Mouse (Mus musculus): ENCODE results near the gene Gsta4.

Gene Gsta4

DNA sequence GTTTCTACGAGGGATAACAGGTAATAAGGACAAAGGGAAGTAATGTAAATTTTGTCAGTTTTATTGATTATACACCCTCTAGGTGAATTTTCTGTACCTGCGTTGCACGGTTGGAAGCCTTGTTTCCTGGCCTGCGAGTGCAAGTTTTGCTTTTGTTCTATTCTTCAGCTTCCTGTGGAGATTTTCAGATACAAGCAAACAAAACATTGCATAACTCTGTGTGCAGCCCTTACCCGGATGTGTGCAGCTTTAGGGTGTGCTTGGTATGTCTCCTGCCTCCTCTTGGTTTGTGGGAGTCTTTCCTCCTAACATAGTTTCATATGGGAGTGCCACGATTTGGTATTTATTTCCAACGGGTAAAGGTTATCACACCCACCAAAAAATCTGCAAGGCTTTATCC lies 5.7 kb upstream of the Gsta4 start:
- DNase-seq (ENCODE audit: inconsistent age in 2 of 2, low spot score in 1 of 2), result no peak

GRCm38 (mm10) chr9:78178197-78178596 lies 4.4 kb upstream of the Gsta4 start:
- no peak for DNase-seq (ENCODE audit: inconsistent age in 2 of 2, low spot score in 1 of 2)

DNA sequence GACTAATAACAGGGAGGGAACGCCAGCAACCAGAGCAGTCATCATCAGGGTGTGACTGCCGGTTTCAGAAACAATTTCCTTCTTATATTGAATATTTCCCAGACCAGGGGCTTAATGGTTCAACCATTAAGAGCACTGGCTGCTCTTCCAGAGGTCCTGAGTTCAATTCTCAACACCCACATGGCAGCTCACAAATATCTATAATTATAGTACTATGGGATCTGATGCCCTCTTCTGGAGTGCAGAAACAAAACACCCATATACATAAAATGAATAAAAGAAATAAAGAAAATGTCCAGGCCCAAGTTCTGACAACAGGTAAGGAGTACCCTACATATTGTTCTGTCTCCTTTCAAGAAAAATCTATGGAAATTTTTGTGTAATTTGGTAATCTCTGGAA lies 3.5 kb upstream of the Gsta4 start:
- no peak for DNase-seq (ENCODE audit: inconsistent age in 2 of 2, low spot score in 1 of 2)

GRCm38 (mm10) chr9:78185686-78186085 lies 3.1 kb downstream of the Gsta4 start:
- DNase-seq (ENCODE audit: inconsistent age in 2 of 2, low spot score in 1 of 2), result no peak

GRCm38 (mm10) chr9:78188910-78189309 lies 6.3 kb downstream of the Gsta4 start:
- DNase-seq (ENCODE audit: inconsistent age in 2 of 2, low spot score in 1 of 2), result no peak

GRCm38 (mm10) chr9:78190651-78191634 lies 8.4 kb downstream of the Gsta4 start:
- DNase-seq (ENCODE audit: inconsistent age in 2 of 2, low spot score in 1 of 2), result peak in 1 of 2 experiments; percentile 54

DNA sequence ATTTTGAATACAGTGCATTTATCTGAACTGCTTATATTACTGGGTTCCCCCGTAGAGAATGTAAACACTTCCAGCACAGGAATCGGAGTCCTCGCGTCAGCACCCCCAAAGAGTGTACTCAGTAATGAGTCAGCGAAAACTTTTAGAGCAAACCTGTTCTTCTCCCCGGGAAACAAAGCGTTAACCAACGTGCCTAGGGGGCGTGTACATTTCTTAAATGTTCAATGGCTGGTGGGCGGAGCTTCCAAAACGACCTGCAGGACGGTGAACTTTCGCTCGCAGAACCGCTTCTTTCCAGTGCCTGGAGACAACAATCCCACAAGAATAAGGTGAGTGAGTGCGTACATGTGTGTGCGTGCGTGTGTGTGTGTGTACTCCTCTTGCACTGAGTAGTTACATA lies 9.2 kb downstream of the Gsta4 start:
- DNase-seq (ENCODE audit: inconsistent age in 2 of 2, low spot score in 1 of 2), result peak; percentile 73 to 88

DNA sequence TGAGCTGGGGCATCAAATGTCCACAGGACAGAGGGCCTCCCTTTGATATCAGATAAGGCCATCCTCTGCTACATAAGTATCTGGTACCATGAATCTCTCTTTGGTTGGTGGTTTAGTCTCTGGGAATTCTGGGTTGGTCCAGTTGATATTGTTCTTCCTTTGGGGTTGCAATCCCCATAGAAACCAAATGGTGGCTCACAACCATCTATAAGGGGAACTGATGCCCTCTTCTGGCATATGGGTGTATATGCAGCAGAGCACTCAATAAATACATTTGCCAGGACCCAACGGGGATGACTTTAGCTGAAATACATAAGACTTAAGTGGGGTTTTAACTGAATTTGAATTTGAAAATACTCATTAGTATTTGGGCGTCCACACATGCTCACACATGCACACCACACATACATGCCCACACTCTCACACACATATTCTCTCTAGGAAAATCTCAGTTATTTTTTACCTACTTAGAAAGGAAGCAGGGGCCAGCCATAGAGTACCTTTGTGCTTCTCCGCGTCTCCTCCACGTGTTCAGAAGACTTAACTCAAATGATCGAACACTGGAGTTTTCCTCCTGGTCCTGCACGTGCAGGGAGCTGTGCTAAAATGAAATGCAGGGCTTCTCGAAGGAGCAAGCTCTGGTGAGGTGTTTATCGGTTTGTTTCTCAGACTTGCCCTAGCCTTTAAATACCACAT lies 11.5 kb downstream of the Gsta4 start:
- DNase-seq (ENCODE audit: inconsistent age in 2 of 2, low spot score in 1 of 2), result peak; percentile 45 to 86

DNA sequence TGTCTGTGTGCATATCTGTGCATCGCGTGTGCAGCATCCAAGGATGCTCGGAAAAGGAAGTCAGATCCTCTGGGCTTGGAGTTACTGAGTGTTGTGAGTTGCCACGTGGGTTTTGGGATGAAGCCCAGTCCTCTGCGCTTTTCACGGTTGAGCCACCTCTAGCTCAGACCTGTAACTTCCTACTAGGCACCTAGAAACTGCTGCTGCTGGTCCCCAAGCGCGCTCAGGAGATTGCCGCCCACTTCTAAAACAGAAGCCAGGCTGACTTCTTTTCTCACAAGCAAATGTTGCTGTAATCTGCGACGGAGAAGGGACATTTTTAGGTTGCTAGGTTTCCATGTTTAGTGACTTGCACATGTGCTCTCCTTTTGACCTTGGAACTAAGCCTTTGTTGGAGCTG lies 12.5 kb downstream of the Gsta4 start:
- DNase-seq (ENCODE audit: inconsistent age in 2 of 2, low spot score in 1 of 2), result no peak

- DNase-seq (ENCODE audit: inconsistent age in 2 of 2, low spot score in 1 of 2), result no peak
Measured at GRCm38 (mm10) chr9:78197801-78198200, 15.2 kb downstream of the Gsta4 start.

DNA sequence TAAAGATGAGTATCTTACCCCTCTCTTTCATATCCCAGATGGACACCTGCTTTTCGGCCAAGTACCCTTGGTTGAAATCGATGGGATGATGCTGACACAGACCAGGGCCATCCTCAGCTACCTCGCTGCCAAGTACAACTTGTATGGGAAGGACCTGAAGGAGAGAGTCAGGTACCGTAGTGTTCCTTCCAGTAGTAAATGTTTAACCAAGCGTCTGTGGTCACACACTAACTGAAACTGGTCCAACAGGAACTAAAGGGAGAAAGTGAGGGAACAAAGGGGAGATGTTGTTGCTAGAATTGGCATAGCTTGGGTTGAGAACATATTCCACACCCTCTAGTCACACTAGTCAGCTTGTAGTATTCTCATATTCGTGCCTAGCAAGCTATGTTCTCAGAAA lies 21.6 kb downstream of the Gsta4 start:
- no peak for DNase-seq (ENCODE audit: inconsistent age in 2 of 2, low spot score in 1 of 2)

DNA sequence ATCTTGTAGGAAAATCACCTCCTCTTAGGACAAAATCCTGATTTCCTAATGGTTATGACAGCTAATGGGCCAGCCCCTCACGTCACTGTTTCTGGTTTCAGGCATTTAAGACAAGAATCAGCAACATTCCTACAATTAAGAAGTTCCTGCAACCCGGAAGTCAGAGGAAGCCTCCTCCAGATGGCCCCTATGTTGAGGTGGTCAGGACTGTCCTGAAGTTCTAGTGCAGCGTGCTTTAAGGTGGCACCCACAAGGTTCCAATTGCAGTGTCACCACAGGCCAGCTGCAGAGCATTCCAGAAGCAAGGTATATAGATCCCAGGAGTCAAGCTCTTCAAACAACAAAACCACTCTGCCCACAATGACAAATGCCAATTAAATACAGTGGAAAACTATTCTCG lies 26.4 kb downstream of the Gsta4 start:
- no peak for DNase-seq (ENCODE audit: inconsistent age in 2 of 2, low spot score in 1 of 2)

- no peak for DNase-seq (ENCODE audit: inconsistent age in 2 of 2, low spot score in 1 of 2)
Measured at GRCm38 (mm10) chr9:78210079-78210478, 27.5 kb downstream of the Gsta4 start.

- DNase-seq (ENCODE audit: inconsistent age in 2 of 2, low spot score in 1 of 2), result no peak
Measured at GRCm38 (mm10) chr9:78210821-78211220, 28.2 kb downstream of the Gsta4 start.

- no peak for DNase-seq (ENCODE audit: inconsistent age in 2 of 2, low spot score in 1 of 2)
Measured at GRCm38 (mm10) chr9:78211521-78211920, 28.9 kb downstream of the Gsta4 start.

DNA sequence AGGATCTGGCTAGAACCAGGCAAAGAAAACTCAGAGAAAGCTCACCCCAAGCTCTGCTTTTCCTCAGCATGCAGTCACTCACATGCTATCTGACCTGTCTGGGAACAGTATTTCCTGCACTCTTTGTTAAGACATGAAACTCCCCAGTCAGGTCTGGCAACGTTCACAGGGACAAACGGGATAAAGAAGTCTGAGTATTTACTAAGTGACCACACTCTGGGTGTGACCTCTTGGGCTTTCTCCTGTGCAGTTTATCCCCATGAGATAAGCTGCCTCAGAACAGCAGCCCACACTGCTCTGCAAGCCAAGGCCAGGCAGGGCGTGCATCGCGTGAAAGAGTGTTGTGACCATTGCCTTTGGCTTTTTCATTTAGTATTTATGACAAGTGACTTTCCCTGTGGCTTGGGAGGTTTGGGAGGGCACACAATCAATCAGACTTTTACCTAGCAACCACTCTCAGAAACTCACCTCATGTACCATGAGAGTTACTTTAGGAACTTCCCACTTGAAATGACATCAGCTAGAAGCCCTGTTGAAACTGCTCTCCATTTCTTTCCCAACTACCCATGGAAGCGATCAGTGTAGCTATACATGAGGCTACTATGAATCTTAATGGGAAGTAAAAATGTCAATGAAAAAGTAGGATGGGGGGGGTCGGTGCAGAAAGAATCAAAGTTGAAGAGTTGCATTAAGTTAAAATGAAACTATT lies 29.9 kb downstream of the Gsta4 start:
- peak; percentile 31 to 61 for DNase-seq (ENCODE audit: inconsistent age in 2 of 2, low spot score in 1 of 2)

GRCm38 (mm10) chr9:78217074-78217473 lies 34.5 kb downstream of the Gsta4 start:
- peak in 1 of 2 experiments; percentile 70 for DNase-seq (ENCODE audit: inconsistent age in 2 of 2, low spot score in 1 of 2)

DNA sequence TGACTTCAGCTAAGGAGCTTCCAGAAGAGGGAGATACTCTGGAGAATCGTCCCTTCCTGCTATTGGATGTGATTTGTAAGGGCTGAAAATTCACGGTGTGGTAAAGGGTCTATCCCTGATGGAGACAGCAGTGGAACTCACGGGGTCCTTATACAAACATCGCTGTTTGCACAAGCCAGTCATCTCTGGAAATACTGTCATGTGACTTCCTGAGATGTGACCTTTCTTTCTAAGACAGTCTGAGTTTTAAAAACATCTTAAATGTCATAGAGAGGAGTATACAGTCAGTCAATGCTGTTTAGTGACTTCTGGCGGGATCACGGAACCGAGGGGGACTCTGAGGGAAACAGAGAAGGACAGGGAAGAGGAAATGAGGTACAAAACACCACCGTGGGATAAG lies 40.0 kb downstream of the Gsta4 start:
- no peak for DNase-seq (ENCODE audit: inconsistent age in 2 of 2, low spot score in 1 of 2)

GRCm38 (mm10) chr9:78223221-78223902 lies 40.8 kb downstream of the Gsta4 start:
- no peak for DNase-seq (ENCODE audit: inconsistent age in 2 of 2, low spot score in 1 of 2)

- DNase-seq (ENCODE audit: inconsistent age in 2 of 2, low spot score in 1 of 2), result no peak
Measured at GRCm38 (mm10) chr9:78224418-78224817, 41.8 kb downstream of the Gsta4 start.

- DNase-seq (ENCODE audit: inconsistent age in 2 of 2, low spot score in 1 of 2), result no peak
Measured at GRCm38 (mm10) chr9:78225304-78225703, 42.7 kb downstream of the Gsta4 start.
